Comparison of ENCODE assay signal across 9 mouse cellular contexts in genomic region chr13:40890595-40890994, GRCm38 (mm10). TPM values are rescaled to one million over a fixed set of nuclear protein-coding genes. Genes with fewer than 3 reads are reported as not detected.
DNase-seq lines count a peak whose midpoint lies in the region; ATAC-seq lines count a peak whose summit lies in the region.
"Had no signal": no experiment of that assay in that cellular context is flagged by ENCODE, and none has a peak within 500 bp of the region (broad histone marks: within the 10 kb centered on the region; RNA-seq: fewer than 3 reads in every experiment).

No protein-coding gene starts in this region.

- peak; percentile 49 for DNase-seq in adrenal gland, postnatal 10 days
- DNase-seq in adrenal gland, adult 8-10 months: no peak
- peak; percentile 69 for DNase-seq in hindbrain, embryonic 14.5 days (ENCODE audit: low spot score)
- no peak for DNase-seq in hindbrain, embryonic 11.5 days (ENCODE audit: low spot score)
- DNase-seq in retina, postnatal 1 day: peak; percentile 64
- DNase-seq in retina, embryonic 14.5 days (ENCODE audit: low spot score): no peak
- DNase-seq in embryo, embryonic 9.5 days (ENCODE audit: extremely low spot score): no peak
- DNase-seq in spleen, postnatal 4 days (ENCODE audit: low spot score in 2 of 2): no peak

- H3K27me3 ChIP-seq in hindbrain, embryonic 14.5 days (ENCODE audit: control insufficient read depth, insufficient read depth, low read length): no peaks in the 10 kb centered on the region
- H3K27me3 ChIP-seq in hindbrain, embryonic 11.5 days (ENCODE audit: control insufficient read depth, insufficient read depth, low read length): 0 out of 2 replicates have a peak, but pooled peaks cover 3% of the 10 kb centered on the region

- H3K4me3 ChIP-seq in hindbrain, embryonic 14.5 days (replicated peaks; ENCODE audit: low read length): no peak overlapping the region
- H3K4me3 ChIP-seq in hindbrain, embryonic 11.5 days (ENCODE audit: low read depth, low read length): no peak overlapping the region
- H3K4me3 ChIP-seq: limb, embryonic 15.5 days had no signal

- H3K27ac ChIP-seq in hindbrain, embryonic 14.5 days: no peak overlapping the region
- no peak overlapping the region for H3K27ac ChIP-seq in hindbrain, embryonic 11.5 days (ENCODE audit: low read depth, low read length)
- H3K27ac ChIP-seq: limb, embryonic 15.5 days had no signal

- no peaks in the 10 kb centered on the region for H3K36me3 ChIP-seq in hindbrain, embryonic 14.5 days (replicated peaks; ENCODE audit: control insufficient read depth, insufficient read depth)
- H3K36me3 ChIP-seq in hindbrain, embryonic 11.5 days (ENCODE audit: control insufficient read depth, insufficient read depth, low read length): no peaks in the 10 kb centered on the region
- H3K36me3 ChIP-seq: limb, embryonic 15.5 days had no signal

- peaks cover 27% of the 10 kb centered on the region for H3K4me1 ChIP-seq in hindbrain, embryonic 14.5 days (replicated peaks; ENCODE audit: control insufficient read depth, insufficient read depth, low read length)
- peaks cover 2% of the 10 kb centered on the region for H3K4me1 ChIP-seq in hindbrain, embryonic 11.5 days (replicated peaks; ENCODE audit: control insufficient read depth, insufficient read depth, low read length)

- H3K9me3 ChIP-seq in hindbrain, embryonic 14.5 days (ENCODE audit: control insufficient read depth, low read length): no peaks in the 10 kb centered on the region
- no peaks in the 10 kb centered on the region for H3K9me3 ChIP-seq in hindbrain, embryonic 11.5 days (ENCODE audit: control insufficient read depth, low read length)
- H3K9me3 ChIP-seq: limb, embryonic 15.5 days had no signal

- 54% methylated on average over 5 of the region's 5 CpGs for WGBS in hindbrain, embryonic 14.5 days
- WGBS in hindbrain, embryonic 11.5 days: 79% methylated on average over 5 of the region's 5 CpGs

- peak; percentile 39; the same call in 1 of the 2 replicates for ATAC-seq in hindbrain, embryonic 14.5 days (ENCODE audit: low FRiP score)
- no peak for ATAC-seq in hindbrain, embryonic 11.5 days (ENCODE audit: low FRiP score)

- H3K4me2 ChIP-seq in hindbrain, embryonic 14.5 days (replicated peaks): peak overlapping the region; percentile 11
- H3K4me2 ChIP-seq in hindbrain, embryonic 11.5 days (replicated peaks; ENCODE audit: low read depth, low read length): no peak overlapping the region
- H3K4me2 ChIP-seq: limb, embryonic 15.5 days had no signal

- H3K9ac ChIP-seq in hindbrain, embryonic 14.5 days: no peak overlapping the region
- H3K9ac ChIP-seq in hindbrain, embryonic 11.5 days (ENCODE audit: low read depth, low read length): no peak overlapping the region
- H3K9ac ChIP-seq: limb, embryonic 15.5 days had no signal

RNA-seq across cellular contexts. Expression of gene Gcnt2, which starts 31.0 kb away (rescaled TPM):
- 10 to 100 TPM; 11.3 to 12.8 TPM for total RNA-seq in adrenal gland, postnatal 10 days (2021)
- 1 to 10 TPM; 4.8 to 9.1 (median 7.1) TPM for total RNA-seq in adrenal gland, adult 8-10 months (2022)
- polyA plus RNA-seq in hindbrain, embryonic 14.5 days (2014; fragmentation: Nextera tagmentation; extraction: Ambion mirVana): 7.4 and 8.1 TPM in 2 replicates
- polyA plus RNA-seq in hindbrain, embryonic 11.5 days (2014; fragmentation: Nextera tagmentation; extraction: Ambion mirVana): 6.7 and 7.4 TPM in 2 replicates

Comparison
In these comparisons a context has a peak if more than half of its experiments do, and no peak if none do; other contexts are left out.
1. DNase-seq: peak in adrenal gland, postnatal 10 days (single experiment), hindbrain, embryonic 14.5 days (single experiment) and retina, postnatal 1 day (single experiment); none in adrenal gland, adult 8-10 months (single experiment), hindbrain, embryonic 11.5 days (single experiment), retina, embryonic 14.5 days (single experiment), embryo, embryonic 9.5 days (single experiment) and spleen, postnatal 4 days (0 of 2).